Mouse (Mus musculus) heart, embryonic 13.5 days (tissue): ENCODE results near the gene Ubl5. TPM values are rescaled to one million over a fixed set of nuclear protein-coding genes. Genes with fewer than 3 reads are reported as not detected.
"Not testable (repeated sequence)": the region's sequence is repeated elsewhere in the genome, so short reads cannot be mapped to it uniquely, and the experiment has no call there.

Source experiments
- ATAC-seq: fragments of 200-750 bp; cut with Nextera tagmentation; 2 replicates; pipeline ENCODE4 v1.8.0; 2017; ENCODE audit warnings: moderate TSS enrichment; ENCODE audit not compliant: insufficient number of reproducible peaks, low FRiP score, low TSS enrichment; ENCODE audit errors: extremely low read depth
- H3K27ac ChIP-seq: fragments of 300-500 bp; sonication (generic); replicated peaks from 2 replicates; pipeline ENCODE4 v1.5.1; 2015; ENCODE audit warnings: moderate library complexity, mild to moderate bottlenecking, inconsistent platforms
- H3K27me3 ChIP-seq: fragments of 300-500 bp; sonication (generic); replicated peaks from 2 replicates; pipeline ENCODE4 v1.6.1; 2015; ENCODE audit warnings: mild to moderate bottlenecking, inconsistent platforms
- H3K36me3 ChIP-seq: fragments of 300-500 bp; sonication (generic); 2 replicates; pipeline ENCODE4 v1.6.1; 2015; ENCODE audit warnings: mild to moderate bottlenecking, inconsistent platforms
- H3K4me1 ChIP-seq: fragments of 300-500 bp; sonication (generic); 2 replicates; pipeline ENCODE4 v1.6.1; 2015; ENCODE audit warnings: inconsistent platforms
- H3K4me2 ChIP-seq: fragments of 300-500 bp; sonication (generic); 2 replicates; pipeline ENCODE4 v1.6.1; 2015; ENCODE audit warnings: inconsistent platforms, mild to moderate bottlenecking, moderate library complexity
- H3K4me3 ChIP-seq: fragments of 300-500 bp; sonication (generic); 2 replicates; pipeline ENCODE4 v1.5.1; 2015; ENCODE audit warnings: moderate library complexity, mild to moderate bottlenecking, inconsistent platforms
- H3K9ac ChIP-seq: fragments of 300-500 bp; sonication (generic); 2 replicates; pipeline ENCODE4 v1.6.1; 2015; ENCODE audit warnings: inconsistent platforms, mild to moderate bottlenecking, moderate library complexity
- H3K9me3 ChIP-seq: fragments of 300-500 bp; sonication (generic); 2 replicates; pipeline ENCODE4 v1.6.1; 2016; ENCODE audit warnings: inconsistent platforms
- WGBS: fragments of 180-500 bp; shearing (Covaris S2); methylation state at CpG from one replicate; pipeline ENCODE4 v1.1.7; 2015; ENCODE audit warnings: mixed read lengths; 5-methylcytosine and 5-hydroxymethylcytosine counted together
- polyA plus RNA-seq: library from polyadenylated mRNA; unstranded; fragments of >200 nt; fragmentation: Nextera tagmentation; extraction: Ambion mirVana; gene quantifications from 2 replicates; pipeline ENCODE4 v1.2.1, GENCODE M21; 2015

Ubl5 gene
- polyA plus RNA-seq, 1 experiment from 2014 or later: 327 TPM

DNA sequence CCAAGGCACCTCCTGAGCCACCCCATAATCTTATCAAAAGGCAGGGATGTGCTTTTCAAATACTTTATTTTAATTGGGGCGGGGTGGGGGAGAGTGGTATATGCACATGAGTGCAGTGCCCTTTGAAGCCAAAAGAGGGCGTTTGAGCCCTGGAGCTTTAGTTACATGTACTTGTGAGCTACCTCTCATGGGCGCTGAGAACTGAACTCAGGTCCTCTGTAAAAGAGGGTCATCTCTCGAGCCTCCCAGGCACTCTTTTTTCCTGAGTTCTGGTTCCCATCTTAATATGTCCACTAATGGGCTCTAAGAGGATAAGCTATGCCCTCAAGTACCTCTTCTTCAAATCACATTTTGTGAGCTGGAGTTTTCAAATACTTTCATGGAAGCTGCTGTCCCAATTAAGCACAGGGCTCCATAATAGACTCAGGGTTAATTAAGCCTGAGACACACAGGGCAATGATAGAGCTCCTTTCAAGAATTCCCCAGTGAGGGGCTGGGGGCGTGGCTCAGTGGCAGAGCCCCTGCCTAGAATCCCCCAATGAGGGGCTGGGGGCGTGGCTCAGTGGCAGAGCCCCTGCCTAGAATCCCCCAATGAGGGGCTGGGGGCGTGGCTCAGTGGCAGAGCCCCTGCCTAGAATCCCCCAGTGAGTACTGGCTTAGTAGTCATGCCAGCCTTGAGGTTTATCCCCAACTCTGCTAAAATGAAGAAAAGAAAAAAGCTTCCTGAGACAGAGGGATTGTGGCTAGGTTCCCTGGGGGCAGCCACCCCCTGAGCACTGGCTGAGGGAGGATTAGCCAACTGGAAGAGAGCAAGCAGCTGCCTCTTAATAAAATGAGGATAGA lies 39.1 kb downstream of the Ubl5 start:
- ATAC-seq: no peak
- Histone ChIP-seq H3K4me2 (no peak overlapping the region), H3K36me3 (no peaks in the 10 kb centered on the region), H3K4me3 (no peak overlapping the region), H3K4me1 (no peaks in the 10 kb centered on the region), H3K9ac (no peak overlapping the region), H3K27me3 (no peaks in the 10 kb centered on the region), H3K9me3 (no peaks in the 10 kb centered on the region), H3K27ac (no peak overlapping the region)
- WGBS: 37% methylated on average over 7 of the region's 7 CpGs

DNA sequence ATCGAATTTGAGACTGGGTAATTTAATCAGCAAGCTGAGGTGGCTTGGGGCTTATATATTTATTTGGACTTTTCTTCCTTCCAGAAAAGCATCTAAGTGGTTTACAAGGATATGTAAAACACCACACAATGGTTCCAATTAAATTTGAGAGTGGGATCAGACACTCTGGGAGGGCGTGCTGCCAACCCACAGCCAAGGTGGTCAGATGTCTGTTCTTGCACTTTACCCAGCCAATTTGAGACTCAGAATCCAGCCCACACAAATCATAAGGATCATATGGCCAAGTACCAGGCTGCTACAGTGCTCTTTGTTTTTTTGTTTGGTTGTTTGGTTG lies 39.7 kb downstream of the Ubl5 start:
- Histone ChIP-seq H3K4me2 (no peak overlapping the region), H3K9me3 (no peaks in the 10 kb centered on the region), H3K4me1 (no peaks in the 10 kb centered on the region), H3K9ac (no peak overlapping the region), H3K4me3 (no peak overlapping the region), H3K27ac (no peak overlapping the region), H3K27me3 (no peaks in the 10 kb centered on the region), H3K36me3 (no peaks in the 10 kb centered on the region)
- WGBS: 62% methylated on average over 2 of the region's 2 CpGs
- no peak for ATAC-seq

DNA sequence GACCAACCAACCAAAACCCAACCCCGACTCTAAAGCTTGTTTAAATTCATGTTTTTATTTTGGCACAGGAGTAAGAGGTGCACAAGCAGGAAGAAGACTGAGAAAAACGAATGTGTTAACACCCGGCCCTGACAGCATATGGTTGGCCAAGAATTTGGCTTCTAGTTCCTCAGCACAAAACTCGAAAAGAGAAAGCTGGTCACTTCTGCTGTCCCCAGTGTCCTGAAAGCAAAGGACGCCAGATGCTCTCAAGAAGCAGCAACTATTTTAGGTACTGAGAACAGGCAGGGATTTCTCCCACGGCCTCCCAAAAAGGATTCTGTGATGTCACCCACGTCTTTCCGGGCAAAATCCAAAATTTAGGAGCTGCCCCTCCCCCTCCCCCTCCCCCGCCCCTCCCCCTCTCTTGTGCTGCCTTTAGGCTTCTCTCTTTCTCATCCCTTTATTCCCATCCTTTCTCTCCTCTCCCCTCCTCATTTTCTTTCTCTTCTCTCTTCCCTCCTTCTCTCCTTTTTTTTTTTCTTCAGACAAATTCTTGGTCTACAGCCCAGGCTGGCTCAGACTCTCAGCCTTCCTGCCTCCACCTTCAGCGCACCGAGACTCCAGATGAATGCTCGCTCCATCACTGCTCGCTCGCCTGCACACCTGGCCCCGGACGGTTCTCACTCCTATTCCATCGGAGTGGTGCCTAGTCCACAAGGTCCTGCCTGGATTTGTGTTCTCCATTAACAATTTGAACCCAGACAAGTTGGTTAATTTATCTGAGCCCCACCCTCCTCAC lies 42.6 kb downstream of the Ubl5 start:
- no peaks in the 10 kb centered on the region for H3K9me3 ChIP-seq
- ATAC-seq: no peak
- H3K4me3 ChIP-seq: no peak overlapping the region
- H3K4me1 ChIP-seq: peaks cover 10% of the 10 kb centered on the region
- WGBS: 46% methylated on average over 16 of the region's 17 CpGs
- no peaks in the 10 kb centered on the region for H3K36me3 ChIP-seq
- no peaks in the 10 kb centered on the region for H3K27me3 ChIP-seq
- H3K27ac ChIP-seq: no peak overlapping the region
- H3K4me2 ChIP-seq: no peak overlapping the region
- H3K9ac ChIP-seq: no peak overlapping the region

DNA sequence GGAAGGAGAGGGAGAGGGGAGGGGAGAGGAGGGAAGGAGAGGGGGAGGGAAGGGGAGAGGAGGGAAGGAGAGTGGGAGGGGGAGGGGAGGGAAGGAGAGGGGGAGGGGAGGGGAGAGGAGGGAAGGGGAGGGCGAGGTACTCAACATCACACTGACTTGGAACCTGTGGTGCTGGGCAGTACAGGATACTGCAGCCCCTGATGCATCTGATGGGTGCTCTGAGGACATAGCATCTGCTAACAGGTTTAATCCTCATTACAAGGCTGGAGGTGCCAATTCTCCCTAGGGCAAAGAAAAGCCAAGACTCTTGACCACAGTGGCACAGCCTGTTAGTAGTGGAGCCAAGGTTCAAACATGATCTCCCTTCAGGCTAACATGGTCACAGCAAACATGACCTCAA lies 46.7 kb downstream of the Ubl5 start:
- no peak for ATAC-seq
- no peaks in the 10 kb centered on the region for H3K36me3 ChIP-seq
- no peak overlapping the region for H3K9ac ChIP-seq
- H3K4me1 ChIP-seq: peaks cover 13% of the 10 kb centered on the region
- peaks cover 28% of the 10 kb centered on the region for H3K27me3 ChIP-seq
- H3K4me2 ChIP-seq: no peak overlapping the region
- H3K27ac ChIP-seq: peak overlapping the region; percentile 28
- H3K9me3 ChIP-seq: no peaks in the 10 kb centered on the region
- WGBS: 75% methylated on average over 1 of the region's 1 CpGs
- H3K4me3 ChIP-seq: no peak overlapping the region

DNA sequence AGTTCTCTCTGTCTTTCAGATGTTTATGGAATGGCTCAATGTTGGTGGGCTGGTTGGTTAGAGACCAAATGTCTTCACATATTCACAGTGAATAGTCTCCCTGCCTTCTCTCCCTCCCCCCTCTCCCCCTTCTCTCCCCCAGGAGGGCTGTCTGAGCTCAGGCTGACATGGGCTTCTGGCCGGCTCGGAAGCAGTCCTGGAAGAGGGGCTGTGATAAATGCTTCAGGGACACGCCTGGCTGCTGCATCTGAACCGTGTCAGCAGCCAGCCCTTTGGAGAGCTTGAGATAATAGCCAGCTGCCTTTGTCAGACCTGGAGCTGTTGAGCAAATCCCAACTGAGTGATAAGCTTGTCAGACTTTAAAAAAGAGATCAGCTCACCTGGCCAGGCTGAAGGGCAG lies 47.2 kb downstream of the Ubl5 start:
- Histone ChIP-seq H3K4me3 (no peak overlapping the region), H3K9me3 (no peaks in the 10 kb centered on the region), H3K27me3 (peaks cover 31% of the 10 kb centered on the region), H3K4me1 (peaks cover 17% of the 10 kb centered on the region), H3K9ac (no peak overlapping the region; the same call in 1 of the 2 replicates), H3K36me3 (no peaks in the 10 kb centered on the region), H3K4me2 (peak overlapping the region; percentile 6; the same call in 1 of the 2 replicates), H3K27ac (peak overlapping the region; percentile 28)
- 0% methylated on average over 4 of the region's 4 CpGs for WGBS
- ATAC-seq: no peak; the same call in 1 of the 2 replicates

DNA sequence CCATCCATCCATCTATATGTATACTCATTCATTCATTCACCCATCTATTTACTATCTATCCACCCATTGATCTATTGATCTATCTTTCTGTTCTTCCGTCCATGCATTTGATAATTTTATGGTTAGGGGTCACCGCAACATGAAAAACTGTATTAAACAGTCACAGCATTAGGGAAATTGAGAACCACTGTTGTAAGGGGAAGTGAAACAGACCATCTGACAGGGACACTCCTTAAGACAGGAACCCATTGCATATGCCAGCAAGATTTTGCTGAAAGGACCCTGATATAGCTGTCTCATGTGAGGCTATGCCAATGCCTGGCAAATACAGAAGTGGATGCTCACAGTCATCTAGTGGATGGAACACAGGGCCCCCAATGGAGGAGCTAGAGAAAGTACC lies 47.8 kb downstream of the Ubl5 start:
- not testable (repeated sequence) for H3K27ac ChIP-seq, H3K4me3 ChIP-seq, H3K9ac ChIP-seq, ATAC-seq, H3K4me2 ChIP-seq, H3K36me3 ChIP-seq, H3K9me3 ChIP-seq
- Histone ChIP-seq H3K4me1 (peaks cover 20% of the 10 kb centered on the region), H3K27me3 (peaks cover 36% of the 10 kb centered on the region)
- WGBS: 87% methylated on average over 2 of the region's 2 CpGs

DNA sequence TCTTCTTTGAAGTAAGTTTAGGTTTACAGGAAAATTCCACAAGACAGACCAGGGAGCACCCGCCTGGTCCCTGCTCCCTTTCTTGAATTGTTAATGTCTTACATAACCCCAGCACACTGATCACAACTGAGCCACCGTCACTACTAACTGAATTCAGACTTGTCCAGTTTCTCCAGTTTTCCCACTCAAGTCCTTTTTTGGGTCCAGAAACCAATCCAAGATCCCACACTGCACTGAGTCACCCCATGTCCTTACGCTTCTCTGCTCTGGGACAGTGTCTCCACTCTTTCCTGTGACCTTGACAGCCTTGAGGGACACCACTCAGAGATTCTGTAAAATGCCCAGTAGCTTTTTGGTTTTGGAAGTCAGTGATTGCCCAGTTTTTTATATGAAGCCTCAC lies 50.2 kb downstream of the Ubl5 start:
- 88% methylated on average over 3 of the region's 3 CpGs for WGBS
- H3K27me3 ChIP-seq: peaks cover 54% of the 10 kb centered on the region

DNA sequence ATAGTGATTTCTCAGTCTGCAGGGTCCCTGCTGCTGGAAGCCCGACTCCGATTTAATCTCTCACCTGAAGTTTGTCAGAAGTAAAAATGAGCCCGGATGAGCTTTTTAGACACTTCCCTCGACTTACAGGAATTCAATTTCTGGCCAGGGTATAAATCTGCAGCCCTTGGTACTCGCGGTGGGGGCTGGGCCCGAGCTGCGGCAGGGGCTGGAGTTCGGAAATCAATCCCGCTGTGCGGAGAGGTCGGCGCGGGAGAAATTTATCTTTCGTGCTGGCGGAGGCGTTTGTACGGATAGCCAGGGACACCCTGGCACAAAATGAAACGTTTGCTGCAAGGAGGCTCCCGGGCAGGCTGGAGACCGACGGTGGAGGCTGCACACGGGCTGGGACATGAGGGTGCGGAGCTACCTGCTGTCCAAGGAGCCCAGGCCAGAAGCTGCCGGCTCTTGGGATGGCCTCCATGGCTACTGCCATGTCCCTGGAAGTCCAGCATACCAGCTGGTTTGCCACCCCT lies 52.1 kb downstream of the Ubl5 start:
- peak overlapping the region; percentile 69 for H3K4me2 ChIP-seq
- peaks cover 54% of the 10 kb centered on the region for H3K27me3 ChIP-seq
- peak overlapping the region; percentile 60 for H3K9ac ChIP-seq
- WGBS: 4% methylated on average over 25 of the region's 25 CpGs
- H3K4me1 ChIP-seq: peaks cover 22% of the 10 kb centered on the region
- H3K36me3 ChIP-seq: no peaks in the 10 kb centered on the region
- H3K9me3 ChIP-seq: peaks cover 3% of the 10 kb centered on the region; the same call in 1 of the 2 replicates
- H3K4me3 ChIP-seq: peak overlapping the region; percentile 46
- H3K27ac ChIP-seq: no peak overlapping the region
- no peak for ATAC-seq

More for the DNA sequence above, 50.2 kb downstream of the Ubl5 start:
- Histone ChIP-seq H3K9ac (no peak overlapping the region), H3K4me1 (peaks cover 26% of the 10 kb centered on the region), H3K27ac (no peak overlapping the region), H3K4me3 (no peak overlapping the region), H3K36me3 (no peaks in the 10 kb centered on the region), H3K4me2 (no peak overlapping the region), H3K9me3 (peaks cover 3% of the 10 kb centered on the region; the same call in 1 of the 2 replicates)
- no peak for ATAC-seq

DNA sequence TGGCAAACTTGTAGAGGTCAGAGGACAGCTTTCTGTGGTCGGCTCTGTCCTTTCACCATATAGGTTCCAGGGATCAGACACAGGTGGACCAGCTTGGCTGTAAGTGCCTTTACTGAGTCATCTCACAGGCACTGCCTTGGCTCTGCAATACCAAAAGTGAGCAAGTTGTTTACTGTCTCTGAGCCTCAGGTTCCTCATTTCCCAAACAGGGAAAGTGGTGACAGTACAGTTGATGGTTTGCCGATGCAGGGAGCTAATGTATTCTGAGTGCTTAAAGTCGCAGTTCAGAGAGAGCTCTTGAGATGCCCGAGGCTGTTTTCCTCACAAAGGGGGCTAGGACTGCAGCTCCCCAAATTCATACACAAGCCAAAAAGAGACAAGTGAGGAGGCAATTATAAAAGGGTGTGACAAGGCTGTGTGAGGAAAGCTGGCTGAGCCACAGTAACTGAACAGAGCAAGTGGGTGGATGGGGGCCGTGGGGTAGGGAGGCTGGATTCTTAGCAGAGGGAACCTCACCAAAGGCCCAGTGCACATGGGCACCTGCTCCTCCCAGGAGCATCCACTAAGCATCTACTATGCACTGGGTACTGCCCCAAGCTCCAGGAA lies 53.5 kb downstream of the Ubl5 start:
- peaks cover 3% of the 10 kb centered on the region; the same call in 1 of the 2 replicates for H3K9me3 ChIP-seq
- H3K27me3 ChIP-seq: peaks cover 53% of the 10 kb centered on the region
- no peak overlapping the region for H3K4me2 ChIP-seq
- H3K36me3 ChIP-seq: no peaks in the 10 kb centered on the region
- H3K4me1 ChIP-seq: peaks cover 14% of the 10 kb centered on the region
- WGBS: 52% methylated on average over 5 of the region's 5 CpGs
- H3K9ac ChIP-seq: no peak overlapping the region
- H3K27ac ChIP-seq: no peak overlapping the region
- ATAC-seq: no peak
- no peak overlapping the region for H3K4me3 ChIP-seq
